Mouse (Mus musculus): ENCODE results near the gene Pilra. TPM values are rescaled to one million over a fixed set of nuclear protein-coding genes. Genes with fewer than 3 reads are reported as not detected.

Pilra gene
- polyA plus RNA-seq, 1 experiment from 2014 or later = 0.51 TPM

DNA sequence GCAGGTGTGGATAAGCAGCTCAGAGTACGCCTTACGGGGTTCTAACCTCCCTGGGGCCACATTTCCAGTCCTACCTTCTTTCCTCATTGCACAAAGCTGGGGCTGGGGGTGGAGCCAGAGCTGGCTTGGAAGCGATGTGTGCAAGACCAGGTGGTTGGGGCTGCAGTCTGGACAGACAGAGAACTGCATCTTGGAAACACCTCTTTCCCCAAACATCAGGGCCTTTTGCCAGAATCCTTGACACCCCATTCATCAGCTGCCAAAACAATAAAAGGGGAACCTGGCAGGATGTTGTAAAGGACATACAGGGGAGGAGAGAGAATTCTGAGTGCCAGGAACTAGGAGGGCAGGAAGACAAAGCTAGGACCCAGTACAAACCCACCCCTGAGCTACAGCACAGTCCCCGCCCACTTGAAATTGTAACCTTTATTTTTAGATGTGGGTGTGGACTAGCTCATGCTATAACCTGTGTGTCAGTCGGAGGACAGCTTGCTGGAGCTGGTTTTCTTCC lies 59.6 kb downstream of the Pilra start:
- WGBS = 45% methylated on average over 5 of the region's 5 CpGs
- no peak for ATAC-seq
- Histone ChIP-seq H3K4me3 (ENCODE audit: low read length) (no peak overlapping the region), H3K9me3 (ENCODE audit: control insufficient read depth, low read length) (no peaks in the 10 kb centered on the region), H3K4me2 (ENCODE audit: low read length) (no peak overlapping the region), H3K36me3 (ENCODE audit: control insufficient read depth, insufficient read depth, low read length) (0 out of 2 replicates have a peak, but pooled peaks cover 6% of the 10 kb centered on the region), H3K4me1 (ENCODE audit: control insufficient read depth, insufficient read depth, low read depth, low read length) (peaks cover 9% of the 10 kb centered on the region), H3K9ac (ENCODE audit: low read depth, low read length) (no peak overlapping the region), H3K27me3 (replicated peaks; ENCODE audit: control insufficient read depth, insufficient read depth, low read length) (no peaks in the 10 kb centered on the region), H3K27ac (ENCODE audit: low read depth, low read length) (no peak overlapping the region)

DNA sequence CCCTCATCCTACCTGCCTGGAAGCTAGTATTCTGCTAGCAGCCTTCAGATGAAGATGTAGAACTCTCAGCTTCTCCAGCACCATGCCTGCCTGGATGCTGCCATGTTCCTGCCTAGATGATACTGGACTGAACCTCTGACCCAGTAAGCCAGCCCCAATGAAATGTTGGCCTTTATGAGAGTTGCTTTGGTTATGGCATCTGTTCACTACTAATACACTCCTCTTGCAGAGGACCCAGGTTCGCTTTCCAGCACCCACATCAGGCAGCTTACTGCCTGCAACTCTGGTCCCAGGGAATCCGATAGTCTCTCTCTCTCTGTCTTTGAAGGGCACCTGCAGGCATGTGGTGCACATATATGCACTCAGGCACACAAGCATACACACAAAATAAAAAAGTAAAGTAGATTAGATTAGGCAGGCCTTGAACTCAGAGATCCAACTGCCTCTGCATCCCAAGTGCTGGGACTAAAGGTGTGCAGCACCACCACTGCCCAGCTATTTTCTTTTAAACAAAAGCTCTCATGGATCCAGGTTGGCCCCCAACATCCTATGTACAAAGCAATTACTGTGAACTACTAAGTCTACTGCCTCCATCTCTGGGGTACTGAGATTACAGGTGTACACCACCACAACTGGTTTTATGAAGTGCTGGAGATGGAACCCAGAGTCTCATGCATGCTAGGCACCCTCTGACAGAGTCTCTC lies 60.3 kb downstream of the Pilra start:
- ATAC-seq = no peak
- H3K36me3 ChIP-seq (ENCODE audit: control insufficient read depth, insufficient read depth, low read length) = no peaks in the 10 kb centered on the region
- H3K27me3 ChIP-seq (replicated peaks; ENCODE audit: control insufficient read depth, insufficient read depth, low read length) = no peaks in the 10 kb centered on the region
- H3K4me3 ChIP-seq (ENCODE audit: low read length) = no peak overlapping the region
- no peak overlapping the region for H3K27ac ChIP-seq (ENCODE audit: low read depth, low read length)
- H3K4me2 ChIP-seq (ENCODE audit: low read length) = no peak overlapping the region
- peaks cover 9% of the 10 kb centered on the region for H3K4me1 ChIP-seq (ENCODE audit: control insufficient read depth, insufficient read depth, low read depth, low read length)
- no peaks in the 10 kb centered on the region for H3K9me3 ChIP-seq (ENCODE audit: control insufficient read depth, low read length)
- no peak overlapping the region for H3K9ac ChIP-seq (ENCODE audit: low read depth, low read length)
- 89% methylated on average over 2 of the region's 2 CpGs for WGBS

DNA sequence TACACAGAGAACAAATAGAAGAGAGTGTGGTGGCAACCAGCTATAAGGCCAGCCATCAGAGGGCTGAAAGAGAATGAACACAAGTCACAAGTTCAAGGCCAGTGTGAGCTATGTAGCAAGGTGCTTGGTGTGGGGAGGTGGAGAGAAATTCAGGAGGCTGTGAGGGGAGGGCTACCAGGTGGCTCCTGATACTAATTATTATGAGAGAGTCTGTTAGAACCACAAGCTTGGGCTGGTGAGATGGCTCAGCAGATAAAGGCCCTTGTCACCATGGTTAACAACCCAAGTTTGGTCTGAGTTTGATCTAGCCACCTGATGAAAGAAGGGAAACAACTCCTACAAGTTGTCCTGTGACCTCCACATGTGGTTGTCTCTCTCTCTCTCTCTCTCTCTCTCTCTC lies 63.3 kb downstream of the Pilra start:
- no peak for ATAC-seq
- Histone ChIP-seq H3K4me3 (ENCODE audit: low read length) (no peak overlapping the region), H3K27me3 (replicated peaks; ENCODE audit: control insufficient read depth, insufficient read depth, low read length) (no peaks in the 10 kb centered on the region), H3K9ac (ENCODE audit: low read depth, low read length) (no peak overlapping the region), H3K4me1 (ENCODE audit: control insufficient read depth, insufficient read depth, low read depth, low read length) (peaks cover 2% of the 10 kb centered on the region; the same call in 1 of the 2 replicates), H3K27ac (ENCODE audit: low read depth, low read length) (no peak overlapping the region), H3K4me2 (ENCODE audit: low read length) (no peak overlapping the region), H3K36me3 (ENCODE audit: control insufficient read depth, insufficient read depth, low read length) (no peaks in the 10 kb centered on the region), H3K9me3 (ENCODE audit: control insufficient read depth, low read length) (no peaks in the 10 kb centered on the region)

Other genes with a start within 250 kb of the Pilra start
- gene Mospd3, start 235.2 kb downstream of the Pilra start, polyA plus RNA-seq (2015; fragmentation: Nextera tagmentation; extraction: Ambion mirVana) = 60.0 and 63.4 TPM in 2 replicates
- 23.3 and 25.7 TPM in 2 replicates for gene Pcolce, start 222.5 kb downstream of the Pilra start, polyA plus RNA-seq (2015; fragmentation: Nextera tagmentation; extraction: Ambion mirVana)
- gene Fbxo24, start 207.3 kb downstream of the Pilra start, polyA plus RNA-seq (2015; fragmentation: Nextera tagmentation; extraction: Ambion mirVana) = not detected in 2 replicates
- 14.9 and 21.6 TPM in 2 replicates for gene Lrch4, start 207.2 kb downstream of the Pilra start, polyA plus RNA-seq (2015; fragmentation: Nextera tagmentation; extraction: Ambion mirVana)
- gene Gm20605, start 207.1 kb downstream of the Pilra start, polyA plus RNA-seq (2015; fragmentation: Nextera tagmentation; extraction: Ambion mirVana) = 7.4 and 7.6 TPM in 2 replicates
- gene Sap25, start 194.9 kb downstream of the Pilra start, polyA plus RNA-seq (2015; fragmentation: Nextera tagmentation; extraction: Ambion mirVana) = 3.4 and 6.6 TPM in 2 replicates
- 0.11 and 0.16 TPM in 2 replicates for gene Irs3, start 190.6 kb downstream of the Pilra start, polyA plus RNA-seq (2015; fragmentation: Nextera tagmentation; extraction: Ambion mirVana)
- 20.1 and 21.7 TPM in 2 replicates for gene Agfg2, start 151.6 kb downstream of the Pilra start, polyA plus RNA-seq (2015; fragmentation: Nextera tagmentation; extraction: Ambion mirVana)
- gene Nyap1, start 94.7 kb downstream of the Pilra start, polyA plus RNA-seq (2015; fragmentation: Nextera tagmentation; extraction: Ambion mirVana) = 44.0 and 50.2 TPM in 2 replicates
- 101 and 150 TPM in 2 replicates for gene Tsc22d4, start 90.6 kb downstream of the Pilra start, polyA plus RNA-seq (2015; fragmentation: Nextera tagmentation; extraction: Ambion mirVana)
- 34.9 and 41.8 TPM in 2 replicates for gene Ppp1r35, start 57.4 kb downstream of the Pilra start, polyA plus RNA-seq (2015; fragmentation: Nextera tagmentation; extraction: Ambion mirVana)
- 11.1 and 12.2 TPM in 2 replicates for gene Mepce, start 48.6 kb downstream of the Pilra start, polyA plus RNA-seq (2015; fragmentation: Nextera tagmentation; extraction: Ambion mirVana)
- 11.2 and 13.5 TPM in 2 replicates for gene Zcwpw1, start 48.5 kb downstream of the Pilra start, polyA plus RNA-seq (2015; fragmentation: Nextera tagmentation; extraction: Ambion mirVana)
- gene Pilrb1, start 21.8 kb upstream of the Pilra start, polyA plus RNA-seq (2015; fragmentation: Nextera tagmentation; extraction: Ambion mirVana) = not detected in 2 replicates
- not detected in 2 replicates for gene Pilrb2, start 35.5 kb upstream of the Pilra start, polyA plus RNA-seq (2015; fragmentation: Nextera tagmentation; extraction: Ambion mirVana)
- not detected in 2 replicates for gene Cyp3a13, start 85.3 kb upstream of the Pilra start, polyA plus RNA-seq (2015; fragmentation: Nextera tagmentation; extraction: Ambion mirVana)
- gene Gjc3, start 126.8 kb upstream of the Pilra start, polyA plus RNA-seq (2015; fragmentation: Nextera tagmentation; extraction: Ambion mirVana) = 1.9 and 2.0 TPM in 2 replicates
- gene Azgp1, start 145.2 kb upstream of the Pilra start, polyA plus RNA-seq (2015; fragmentation: Nextera tagmentation; extraction: Ambion mirVana) = not detected in 2 replicates
- not detected in 2 replicates for gene Smok3a, start 185.0 kb upstream of the Pilra start, polyA plus RNA-seq (2015; fragmentation: Nextera tagmentation; extraction: Ambion mirVana)
- gene Smok3b, start 185.1 kb upstream of the Pilra start, polyA plus RNA-seq (2015; fragmentation: Nextera tagmentation; extraction: Ambion mirVana) = not detected in 2 replicates
- gene Smok3c, start 216.9 kb upstream of the Pilra start, polyA plus RNA-seq (2015; fragmentation: Nextera tagmentation; extraction: Ambion mirVana) = not detected in 2 replicates
- 15.9 and 20.5 TPM in 2 replicates for gene Zkscan1, start 248.8 kb upstream of the Pilra start, polyA plus RNA-seq (2015; fragmentation: Nextera tagmentation; extraction: Ambion mirVana)